ENCODE assay signal across 14 mouse cellular contexts in genomic region chr10:78087101-78087511, GRCm38 (mm10). TPM values are rescaled to one million over a fixed set of nuclear protein-coding genes. Genes with fewer than 3 reads are reported as not detected.
DNase-seq lines count a peak whose midpoint lies in the region; ATAC-seq and TF ChIP-seq lines count a peak whose summit lies in the region.
"Had no signal": no experiment of that assay in that cellular context is flagged by ENCODE, and none has a peak within 500 bp of the region (broad histone marks: within the 10 kb centered on the region; RNA-seq: fewer than 3 reads in every experiment).

No protein-coding gene starts in this region.

- peak; percentile 89 for ATAC-seq in megakaryocyte, adult 5-6 weeks (ENCODE audit: poor library complexity, severe bottlenecking)

- H3K9me3 ChIP-seq in MEL (replicated peaks; ENCODE audit: insufficient read depth, low read length), result no peaks in the 10 kb centered on the region
- H3K9me3 ChIP-seq: hindbrain, embryonic 15.5 days had no signal

- intact Hi-C loops in left cerebral cortex, postnatal 14 days (cut with DNase I), result no loop called here
- intact Hi-C loops in left cerebral cortex, adult 2 months (cut with DNase I), result no loop called here

- no peaks in the 10 kb centered on the region for H3K79me2 ChIP-seq in MEL (ENCODE audit: control insufficient read depth, insufficient read depth, low read length, poor library complexity)

- H3K27me3 ChIP-seq in MEL (ENCODE audit: control insufficient read depth in 1 of 2, insufficient read depth in 2 of 2, low read length in 2 of 2), result peaks cover under 1 to 3% of the 10 kb centered on the region in 2 experiments; a peak in 2 of 4 replicates
- no peaks in the 10 kb centered on the region for H3K27me3 ChIP-seq in thymus, adult 2 months (ENCODE audit: control insufficient read depth, insufficient read depth, low read length)
- H3K27me3 ChIP-seq: hindbrain, embryonic 15.5 days had no signal

- H3K27ac ChIP-seq in left cerebral cortex, adult 2 months, result no peak overlapping the region
- H3K27ac ChIP-seq in MEL (ENCODE audit: control insufficient read depth, low read depth, low read length), result no peak overlapping the region
- H3K27ac ChIP-seq in thymus, adult 2 months (ENCODE audit: control insufficient read depth, insufficient read depth, low read length), result peak overlapping the region; percentile 35; the same call in 1 of the 2 replicates
- H3K27ac ChIP-seq: hindbrain, embryonic 15.5 days had no signal

- no peak for TF ChIP-seq POLR2A in MEL (IDR thresholded peaks at IDR 0.05; ENCODE audit: control insufficient read depth in 1 of 2, insufficient read depth in 1 of 2, low read depth in 1 of 2, low read length in 2 of 2, poor library complexity in 1 of 2)
- TF ChIP-seq POLR2A in thymus, adult 2 months (IDR thresholded peaks at IDR 0.05; ENCODE audit: control insufficient read depth, extremely low read depth, insufficient read depth, low read length, poor library complexity), result no peak

- no peak overlapping the region for H3K4me3 ChIP-seq in left cerebral cortex, adult 2 months
- no peak overlapping the region for H3K4me3 ChIP-seq in MEL (ENCODE audit: control insufficient read depth in 1 of 2, insufficient read depth in 1 of 2, low read depth in 2 of 2, low read length in 2 of 2)
- H3K4me3 ChIP-seq in thymus, adult 2 months (ENCODE audit: control insufficient read depth, insufficient read depth, low read length), result no peak overlapping the region
- H3K4me3 ChIP-seq: hindbrain, embryonic 15.5 days had no signal

- H3K4me1 ChIP-seq in MEL (ENCODE audit: control insufficient read depth in 1 of 2, insufficient read depth in 2 of 2, low read length in 2 of 2), result no peaks in the 10 kb centered on the region
- peaks cover 26% of the 10 kb centered on the region for H3K4me1 ChIP-seq in thymus, adult 2 months (replicated peaks; ENCODE audit: control insufficient read depth, insufficient read depth, low read length)
- H3K4me1 ChIP-seq: hindbrain, embryonic 15.5 days had no signal

- no peak for TF ChIP-seq RAD21 in MEL (IDR thresholded peaks at IDR 0.05; ENCODE audit: low read depth, low read length)

- TF ChIP-seq EP300 in MEL (IDR thresholded peaks at IDR 0.05; ENCODE audit: low read depth in 1 of 2, low read length in 2 of 2), result no peak

- no peak overlapping the region for H3K9ac ChIP-seq in MEL (ENCODE audit: control insufficient read depth, low read depth, low read length, poor library complexity, severe bottlenecking)
- H3K9ac ChIP-seq: hindbrain, embryonic 15.5 days; lung, embryonic 14.5 days had no signal

- peak; percentile 14 to 36 for DNase-seq in left cerebral cortex, postnatal 14 days (ENCODE audit: low spot score in 2 of 2)
- DNase-seq in left cerebral cortex, adult 2 months (ENCODE audit: extremely low spot score in 1 of 2, low spot score in 2 of 2), result no peak
- DNase-seq in MEL (ENCODE audit: low read depth, low spot score), result peak; percentile 34
- peak; percentile 29 for DNase-seq in thymus, adult 2 months
- DNase-seq in embryo, embryonic 10 days (ENCODE audit: low spot score), result no peak
- no peak for DNase-seq in c-Kit-positive CD71-positive TER-119-positive erythroid progenitor cells, embryonic 14.5 days (ENCODE audit: low spot score)
- DNase-seq in adrenal gland, adult 18-20 months (ENCODE audit: low spot score in 2 of 2), result no peak
- DNase-seq: adrenal gland, postnatal 25 days; layer of hippocampus, postnatal 36 days; lung, embryonic 14.5 days had no signal

- H3K36me3 ChIP-seq in MEL (ENCODE audit: control insufficient read depth in 1 of 2, insufficient read depth in 2 of 2, low read length in 2 of 2), result no peaks in the 10 kb centered on the region
- no peaks in the 10 kb centered on the region for H3K36me3 ChIP-seq in thymus, adult 2 months (ENCODE audit: control insufficient read depth, insufficient read depth, low read length)
- H3K36me3 ChIP-seq: hindbrain, embryonic 15.5 days had no signal

- 16% methylated on average over 6 of the region's 6 CpGs for WGBS in thymus, adult 2 months

- no peak for TF ChIP-seq CTCF in left cerebral cortex, adult 2 months (IDR thresholded peaks at IDR 0.05)
- no peak for TF ChIP-seq CTCF in MEL (IDR thresholded peaks at IDR 0.05 in 2 of 3, conservative IDR thresholded peaks at IDR 0.05 in 1 of 3; ENCODE audit: control insufficient read depth in 1 of 3, insufficient read depth in 1 of 3, low read depth in 2 of 3, low read length in 3 of 3, poor library complexity in 1 of 3, severe bottlenecking in 1 of 3)
- no peak for TF ChIP-seq CTCF in thymus, adult 2 months (IDR thresholded peaks at IDR 0.05; ENCODE audit: borderline replicate concordance, control insufficient read depth, extremely low read depth, insufficient read depth, low read length, poor library complexity)

TF ChIP-seq in MEL, 35 proteins besides CTCF, POLR2A, EP300 and RAD21:
- no peak for TF ChIP-seq TCF12 (IDR thresholded peaks at IDR 0.05; ENCODE audit: low read depth, low read length)
- no peak for TF ChIP-seq BHLHE40 (IDR thresholded peaks at IDR 0.05; ENCODE audit: borderline replicate concordance, low read depth, low read length)
- TF ChIP-seq MAX (IDR thresholded peaks at IDR 0.05; ENCODE audit: low read length), result no peak
- no peak for TF ChIP-seq POLR2AphosphoS2 (IDR thresholded peaks at IDR 0.05; ENCODE audit: low read length)
- no peak for TF ChIP-seq CHD2 (IDR thresholded peaks at IDR 0.05; ENCODE audit: low read length)
- TF ChIP-seq ZC3H11A (IDR thresholded peaks at IDR 0.05; ENCODE audit: low read depth, low read length), result no peak
- no peak for TF ChIP-seq USF2 (IDR thresholded peaks at IDR 0.05; ENCODE audit: borderline replicate concordance in 1 of 2, insufficient read depth in 1 of 2, low read depth in 1 of 2, low read length in 2 of 2)
- TF ChIP-seq HCFC1 (IDR thresholded peaks at IDR 0.05; ENCODE audit: low read depth, low read length), result no peak
- no peak for TF ChIP-seq USF1 (IDR thresholded peaks at IDR 0.05; ENCODE audit: low read depth, low read length)
- TF ChIP-seq SMC3 (IDR thresholded peaks at IDR 0.05; ENCODE audit: low read depth, low read length), result no peak
- no peak for TF ChIP-seq RCOR1 (IDR thresholded peaks at IDR 0.05; ENCODE audit: low read depth, low read length)
- TF ChIP-seq TBP (IDR thresholded peaks at IDR 0.05; ENCODE audit: low read depth, low read length), result no peak
- TF ChIP-seq ZMIZ1 (IDR thresholded peaks at IDR 0.05; ENCODE audit: low read depth, low read length), result no peak
- TF ChIP-seq SIN3A (IDR thresholded peaks at IDR 0.05; ENCODE audit: low read length), result no peak
- no peak for TF ChIP-seq NRF1 (IDR thresholded peaks at IDR 0.05; ENCODE audit: insufficient read depth, low read depth, low read length, poor library complexity, severe bottlenecking)
- TF ChIP-seq TAL1 (IDR thresholded peaks at IDR 0.05; ENCODE audit: low read length), result no peak
- no peak for TF ChIP-seq MEF2A (IDR thresholded peaks at IDR 0.05; ENCODE audit: extremely low read depth, insufficient replicate concordance, low read depth, low read length, poor library complexity, severe bottlenecking)
- no peak for TF ChIP-seq ZKSCAN1 (IDR thresholded peaks at IDR 0.05; ENCODE audit: low read depth, low read length)
- TF ChIP-seq GATA1 (IDR thresholded peaks at IDR 0.05; ENCODE audit: low read depth, low read length), result no peak
- no peak for TF ChIP-seq NELFE (IDR thresholded peaks at IDR 0.05; ENCODE audit: low read depth, low read length)

RNA-seq across cellular contexts. Expression of gene Icosl, which starts 18.0 kb away (rescaled TPM):
- 1 to 10 TPM; 1.4 to 1.9 TPM for total RNA-seq in left cerebral cortex, postnatal 14 days (2021)
- 1 to 10 TPM; 3.5 to 3.6 TPM for total RNA-seq in left cerebral cortex, adult 2 months (2021)
- not detected in 2 replicates for total RNA-seq in MEL (2012; rRNA removed)
- polyA plus RNA-seq in MEL (2012; ENCODE audit: insufficient read depth in 1 of 2, insufficient read length in 2 of 2, low read depth in 1 of 2, low replicate concordance in 2 of 2, missing spikeins in 1 of 2), result not detected
- total RNA-seq in megakaryocyte, adult 5-6 weeks (2015), result 29.3 and 34.3 TPM in 2 replicates
- total RNA-seq in megakaryocyte, adult 5-6 weeks (2017), result 20.8 and 24.4 TPM in 2 replicates
- polyA plus RNA-seq in thymus, adult 2 months (2012; rRNA removed), result 23.1 and 26.5 TPM in 2 replicates
- total RNA-seq in adrenal gland, adult 18-20 months (2021), result 10 to 100 TPM; 13.2 to 18.2 TPM

RNA-seq across cellular contexts. Expression of gene Aire, which starts 43.7 kb away (rescaled TPM):
- total RNA-seq in left cerebral cortex, postnatal 14 days (2021), result under 1 TPM in 1 of 2 experiments, not detected in 1; 0.27 TPM
- under 1 TPM in 1 of 2 experiments, not detected in 1; 0.56 TPM for total RNA-seq in left cerebral cortex, adult 2 months (2021)
- not detected in 2 replicates for total RNA-seq in MEL (2012; rRNA removed)
- polyA plus RNA-seq in MEL (2012; ENCODE audit: insufficient read depth in 1 of 2, insufficient read length in 2 of 2, low read depth in 1 of 2, low replicate concordance in 2 of 2, missing spikeins in 1 of 2), result under 1 TPM in 1 of 2 experiments, not detected in 1; 0.17 TPM
- total RNA-seq in megakaryocyte, adult 5-6 weeks (2015), result not detected in 2 replicates
- total RNA-seq in megakaryocyte, adult 5-6 weeks (2017), result not detected in 2 replicates
- 84.0 and 93.7 TPM in 2 replicates for polyA plus RNA-seq in thymus, adult 2 months (2012; rRNA removed)
- not detected for total RNA-seq in adrenal gland, adult 18-20 months (2021)
- total RNA-seq: adrenal gland, postnatal 25 days had no signal
- polyA plus RNA-seq: neural tube, embryonic 11.5 days had no signal

RNA-seq across cellular contexts. Expression of gene Dnmt3l, which starts 45.4 kb away (rescaled TPM):
- under 1 TPM in 1 of 2 experiments, not detected in 1; 0.33 TPM for total RNA-seq in left cerebral cortex, postnatal 14 days (2021)
- under 1 TPM in 1 of 2 experiments, not detected in 1; 0.54 TPM for total RNA-seq in left cerebral cortex, adult 2 months (2021)
- total RNA-seq in MEL (2012; rRNA removed), result not detected in 2 replicates
- polyA plus RNA-seq in MEL (2012; ENCODE audit: insufficient read depth in 1 of 2, insufficient read length in 2 of 2, low read depth in 1 of 2, low replicate concordance in 2 of 2, missing spikeins in 1 of 2), result not detected
- total RNA-seq in megakaryocyte, adult 5-6 weeks (2015), result 2.5 TPM in 1 of 2 replicates, not detected in the other
- 0.37 TPM in 1 of 2 replicates, not detected in the other for total RNA-seq in megakaryocyte, adult 5-6 weeks (2017)
- 0.93 and 1.8 TPM in 2 replicates for polyA plus RNA-seq in thymus, adult 2 months (2012; rRNA removed)
- 10 to 100 TPM in 1 of 2 experiments, 1 to 10 TPM in 1; 4.4 to 24.4 TPM for total RNA-seq in adrenal gland, adult 18-20 months (2021)
- polyA plus RNA-seq: heart, embryonic 11.5 days; hindbrain, embryonic 15.5 days; neural tube, embryonic 11.5 days had no signal

Comparison
In these comparisons a context has a peak if more than half of its experiments do, and no peak if none do; other contexts are left out.
1. DNase-seq: peak in left cerebral cortex, postnatal 14 days (2 of 2), MEL (single experiment) and thymus, adult 2 months (single experiment); none in left cerebral cortex, adult 2 months (0 of 2), embryo, embryonic 10 days (single experiment), c-Kit-positive CD71-positive TER-119-positive erythroid progenitor cells, embryonic 14.5 days (single experiment) and adrenal gland, adult 18-20 months (0 of 2).